Mouse (Mus musculus): ENCODE measurements around the gene Ier2. TPM values are rescaled to one million over a fixed set of nuclear protein-coding genes. Genes with fewer than 3 reads are reported as not detected.
A peak's percentile ranks its signal among the peaks of the same experiment; 100 is the strongest.

Gene Ier2
- 14.7 and 23.3 TPM in 2 replicates for polyA plus RNA-seq (2012; rRNA removed)

GRCm38 (mm10) chr8:84662581-84663065 lies at the start of gene Ier2:
Ier2 (minus strand) TSS chr8:84662852.
- DNase-seq (ENCODE audit: low spot score): peak; percentile 95

- DNase-seq (ENCODE audit: low spot score): no peak
These were observed 49.5 kb upstream of the Ier2 start for GRCm38 (mm10) chr8:84711933-84712758.

GRCm38 (mm10) chr8:84711312-84711711 lies 48.7 kb upstream of the Ier2 start:
- no peak for DNase-seq (ENCODE audit: low spot score)

- DNase-seq (ENCODE audit: low spot score): no peak
These were observed 47.3 kb upstream of the Ier2 start for GRCm38 (mm10) chr8:84709931-84710330.

GRCm38 (mm10) chr8:84708774-84709475 lies 46.3 kb upstream of the Ier2 start:
- DNase-seq (ENCODE audit: low spot score): peak; percentile 76

GRCm38 (mm10) chr8:84708071-84708541 lies 45.5 kb upstream of the Ier2 start:
- DNase-seq (ENCODE audit: low spot score): no peak

- peak; percentile 49 for DNase-seq (ENCODE audit: low spot score)
These were observed 44.7 kb upstream of the Ier2 start for GRCm38 (mm10) chr8:84707267-84707883.

GRCm38 (mm10) chr8:84706610-84707266 lies 44.1 kb upstream of the Ier2 start:
- peak; percentile 39 for DNase-seq (ENCODE audit: low spot score)

- DNase-seq (ENCODE audit: low spot score): no peak
These were observed 43.3 kb upstream of the Ier2 start for GRCm38 (mm10) chr8:84705960-84706359.

GRCm38 (mm10) chr8:84704867-84705831 lies 42.5 kb upstream of the Ier2 start:
- DNase-seq (ENCODE audit: low spot score): peak; percentile 27

GRCm38 (mm10) chr8:84704356-84704755 lies 41.7 kb upstream of the Ier2 start:
- DNase-seq (ENCODE audit: low spot score): no peak

GRCm38 (mm10) chr8:84703466-84704249 lies 41.0 kb upstream of the Ier2 start:
- no peak for DNase-seq (ENCODE audit: low spot score)

GRCm38 (mm10) chr8:84702963-84703465 lies 40.4 kb upstream of the Ier2 start:
- DNase-seq (ENCODE audit: low spot score): no peak

- no peak for DNase-seq (ENCODE audit: low spot score)
These were observed 39.9 kb upstream of the Ier2 start for GRCm38 (mm10) chr8:84702561-84702960.

GRCm38 (mm10) chr8:84700941-84701911 lies 38.6 kb upstream of the Ier2 start, which contains the start of gene Lyl1:
Lyl1 (plus strand) TSS chr8:84701457.
- DNase-seq (ENCODE audit: low spot score): no peak

GRCm38 (mm10) chr8:84700526-84700925 lies 37.9 kb upstream of the Ier2 start:
- no peak for DNase-seq (ENCODE audit: low spot score)

- peak; percentile 32 for DNase-seq (ENCODE audit: low spot score)
These were observed 37.2 kb upstream of the Ier2 start for GRCm38 (mm10) chr8:84699861-84700322.

GRCm38 (mm10) chr8:84698929-84699401 lies 36.3 kb upstream of the Ier2 start:
- peak; percentile 33 for DNase-seq (ENCODE audit: low spot score)
